Mouse (Mus musculus): ENCODE measurements around the gene Pank4.

- TF ChIP-seq CTCF (IDR thresholded peaks at IDR 0.05; ENCODE audit: low read depth, low read length): no peak
- no peak for TF ChIP-seq POLR2A (IDR thresholded peaks at IDR 0.05; ENCODE audit: extremely low read depth, insufficient read depth, low read length)
Observed at GRCm38 (mm10) chr4:154958171-154958570, 5.8 kb upstream of the Pank4 start.

All from liver, adult 2 months (tissue).